Mouse (Mus musculus): ENCODE results near the gene Slc24a2. TPM values are rescaled to one million over a fixed set of nuclear protein-coding genes. Genes with fewer than 3 reads are reported as not detected.

The Slc24a2 gene
- polyA plus RNA-seq, 1 experiment: 0.30 TPM

DNA sequence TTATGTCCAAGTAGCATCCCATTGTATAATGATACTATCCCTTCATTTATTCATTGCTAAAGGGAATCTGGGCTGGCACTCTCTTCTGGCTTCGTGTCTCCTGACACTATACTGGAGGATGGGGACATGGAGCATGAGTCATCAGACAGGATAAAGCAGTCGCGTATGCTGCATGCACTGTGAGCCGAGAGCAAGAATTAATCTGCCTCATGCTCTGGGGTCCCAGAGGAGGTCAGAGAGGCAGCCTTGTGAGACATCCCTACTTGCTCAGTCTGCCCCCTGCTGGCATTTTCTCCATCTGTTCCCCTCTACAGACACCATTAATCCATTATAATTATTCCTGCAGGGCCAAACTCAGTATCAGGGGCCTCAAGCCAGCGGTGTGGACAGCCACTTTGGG, 276.8 kb downstream of the Slc24a2 start:
- no peak overlapping the region for H3K4me3 ChIP-seq (replicated peaks; ENCODE audit: extremely low read depth, low read depth, low read length)
- TF ChIP-seq POLR2A (IDR thresholded peaks at IDR 0.05; ENCODE audit: borderline replicate concordance, extremely low read depth, low read depth, low read length) (no peak), CTCF (IDR thresholded peaks at IDR 0.05; ENCODE audit: insufficient read depth, low read length) (no peak)
- H3K4me1 ChIP-seq (ENCODE audit: control insufficient read depth, insufficient read depth, low read length): no peaks in the 10 kb centered on the region
- 42% methylated on average over 5 of the region's 5 CpGs for WGBS
- no peak for DNase-seq

DNA sequence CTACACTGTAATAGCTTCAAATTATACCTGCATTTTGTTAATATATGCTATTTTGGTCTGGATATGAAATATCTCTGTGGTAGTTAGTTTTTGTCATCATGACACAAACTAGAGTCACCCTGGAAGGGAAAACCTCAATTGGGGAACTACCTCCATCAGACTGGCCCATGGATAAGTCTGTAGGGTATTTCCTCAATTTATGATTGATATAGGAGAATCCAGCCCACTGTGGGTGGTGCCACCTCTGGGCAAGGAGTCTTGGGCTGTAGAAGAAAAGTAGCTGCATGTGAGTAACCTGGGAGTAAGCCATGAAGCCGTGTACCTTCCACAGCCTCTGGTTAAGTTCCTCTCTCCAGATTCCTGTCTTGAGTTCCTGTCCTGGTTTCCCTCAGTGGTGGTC, 281.5 kb downstream of the Slc24a2 start:
- H3K4me1 ChIP-seq (ENCODE audit: control insufficient read depth, insufficient read depth, low read length): no peaks in the 10 kb centered on the region
- WGBS: 78% methylated on average over 1 of the region's 1 CpGs
- TF ChIP-seq CTCF (IDR thresholded peaks at IDR 0.05; ENCODE audit: insufficient read depth, low read length) (no peak), POLR2A (IDR thresholded peaks at IDR 0.05; ENCODE audit: borderline replicate concordance, extremely low read depth, low read depth, low read length) (no peak)
- H3K4me3 ChIP-seq (replicated peaks; ENCODE audit: extremely low read depth, low read depth, low read length): no peak overlapping the region
- DNase-seq: no peak

DNA sequence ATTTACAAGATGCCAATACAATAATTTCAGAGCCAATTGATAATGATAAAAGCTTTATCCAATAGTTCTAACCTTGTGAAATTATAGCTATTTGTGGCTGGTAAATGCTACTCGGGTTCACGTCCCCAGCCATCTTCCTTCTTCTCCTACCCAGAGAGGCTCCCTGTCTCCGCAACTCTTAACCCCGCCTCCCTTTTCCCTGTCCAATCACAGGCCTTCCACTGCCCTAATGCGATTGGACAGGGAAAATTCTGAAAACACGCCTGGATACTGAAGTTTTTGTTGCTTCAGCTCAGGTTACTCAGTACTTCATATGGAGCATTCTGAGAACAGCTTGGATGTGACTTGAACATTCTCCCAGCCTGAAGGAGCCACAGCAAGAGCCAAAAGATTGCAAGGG, 287.0 kb downstream of the Slc24a2 start:
- no peak for DNase-seq
- Histone ChIP-seq H3K4me1 (ENCODE audit: control insufficient read depth, insufficient read depth, low read length) (no peaks in the 10 kb centered on the region), H3K4me3 (replicated peaks; ENCODE audit: extremely low read depth, low read depth, low read length) (no peak overlapping the region)
- TF ChIP-seq POLR2A (IDR thresholded peaks at IDR 0.05; ENCODE audit: borderline replicate concordance, extremely low read depth, low read depth, low read length) (no peak), CTCF (IDR thresholded peaks at IDR 0.05; ENCODE audit: insufficient read depth, low read length) (no peak)
- 54% methylated on average over 6 of the region's 6 CpGs for WGBS

DNA sequence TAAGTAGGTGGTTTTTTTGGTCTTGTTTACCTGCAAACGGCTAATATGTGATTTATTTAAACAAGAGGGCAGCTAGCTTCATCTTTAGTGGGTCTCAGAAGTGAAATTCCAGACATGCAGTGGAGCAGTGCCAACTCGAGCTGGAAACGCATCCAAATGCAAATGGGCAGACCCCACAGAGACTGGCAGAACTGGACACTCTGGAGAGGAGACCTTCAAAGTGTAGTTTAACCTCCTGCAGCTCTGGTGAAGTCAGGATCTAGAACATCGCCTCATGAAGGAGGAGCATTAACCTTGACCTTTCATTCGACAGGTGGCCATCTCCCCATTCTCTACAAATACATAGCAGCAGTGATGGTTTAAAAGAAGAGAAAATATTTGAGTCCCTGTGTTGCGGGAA, 287.6 kb downstream of the Slc24a2 start:
- Histone ChIP-seq H3K4me3 (replicated peaks; ENCODE audit: extremely low read depth, low read depth, low read length) (no peak overlapping the region), H3K4me1 (ENCODE audit: control insufficient read depth, insufficient read depth, low read length) (no peaks in the 10 kb centered on the region)
- 75% methylated on average over 6 of the region's 6 CpGs for WGBS
- no peak for DNase-seq
- TF ChIP-seq CTCF (IDR thresholded peaks at IDR 0.05; ENCODE audit: insufficient read depth, low read length): no peak
- TF ChIP-seq POLR2A (IDR thresholded peaks at IDR 0.05; ENCODE audit: borderline replicate concordance, extremely low read depth, low read depth, low read length): no peak

DNA sequence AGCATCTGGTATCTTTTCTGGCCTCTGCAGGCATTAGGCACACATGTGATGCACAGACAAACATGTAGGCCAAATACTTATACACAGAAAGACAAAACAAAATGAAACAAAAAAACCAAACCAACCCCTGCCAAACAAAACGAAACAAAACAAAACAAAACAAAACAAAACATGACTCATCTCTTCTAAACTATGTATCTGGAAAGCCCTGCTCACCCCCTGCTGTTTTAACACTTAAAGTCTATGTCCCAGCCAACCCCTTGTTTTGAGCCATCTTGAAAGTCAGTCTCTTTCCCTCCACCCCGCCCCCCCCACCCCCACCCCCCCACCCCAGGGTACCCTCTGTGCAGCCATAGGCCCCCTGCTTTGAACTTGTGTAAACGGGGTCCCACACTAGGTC, 293.6 kb downstream of the Slc24a2 start:
- TF ChIP-seq CTCF (IDR thresholded peaks at IDR 0.05; ENCODE audit: insufficient read depth, low read length) (no peak), POLR2A (IDR thresholded peaks at IDR 0.05; ENCODE audit: borderline replicate concordance, extremely low read depth, low read depth, low read length) (no peak)
- Histone ChIP-seq H3K4me1 (ENCODE audit: control insufficient read depth, insufficient read depth, low read length) (no peaks in the 10 kb centered on the region), H3K4me3 (replicated peaks; ENCODE audit: extremely low read depth, low read depth, low read length) (no peak overlapping the region)
- WGBS: 39% methylated on average over 3 of the region's 3 CpGs
- no peak for DNase-seq

DNA sequence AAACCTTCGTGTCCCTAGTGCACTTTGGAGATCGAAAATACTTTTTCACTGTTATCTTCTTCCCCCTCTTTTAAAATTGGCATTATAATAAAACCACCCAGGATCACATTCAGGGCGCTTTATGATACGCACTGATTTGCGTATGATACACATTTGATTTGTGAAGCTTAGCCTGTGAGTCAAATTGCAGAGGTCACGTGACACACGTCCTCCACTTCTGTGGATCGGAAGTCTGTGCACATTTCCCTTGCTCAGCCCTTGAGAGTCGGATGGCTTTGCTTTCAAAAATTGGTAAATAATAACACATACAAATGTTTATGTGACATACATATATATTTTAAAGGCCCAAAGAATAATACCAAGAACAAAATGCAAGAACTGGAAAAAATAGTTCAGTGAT, 294.1 kb downstream of the Slc24a2 start:
- TF ChIP-seq CTCF (IDR thresholded peaks at IDR 0.05; ENCODE audit: insufficient read depth, low read length): no peak
- TF ChIP-seq POLR2A (IDR thresholded peaks at IDR 0.05; ENCODE audit: borderline replicate concordance, extremely low read depth, low read depth, low read length): no peak
- 93% methylated on average over 9 of the region's 9 CpGs for WGBS
- Histone ChIP-seq H3K4me1 (ENCODE audit: control insufficient read depth, insufficient read depth, low read length) (no peaks in the 10 kb centered on the region), H3K4me3 (replicated peaks; ENCODE audit: extremely low read depth, low read depth, low read length) (no peak overlapping the region)
- no peak for DNase-seq
